Mouse (Mus musculus) olfactory bulb, adult 2 months (tissue): ENCODE results near the gene Crb3.

Experiments used
- CTCF ChIP-seq: fragments of 200-500 bp; IDR thresholded peaks from 2 replicates; pipeline ENCODE4 v1.5.1; 2012; ENCODE audit warnings: low read depth, mild to moderate bottlenecking, low read length, moderate library complexity; ENCODE audit not compliant: insufficient read depth
- POLR2A ChIP-seq: fragments of 200-500 bp; IDR thresholded peaks from 2 replicates; pipeline ENCODE4 v1.6.1; 2012; ENCODE audit warnings: mild to moderate bottlenecking, low read depth, low read length, moderate library complexity; ENCODE audit not compliant: insufficient read depth

- TF ChIP-seq POLR2A = no peak; the same call in 1 of the 2 replicates
- TF ChIP-seq CTCF = no peak
Observed at GRCm38 (mm10) chr17:57059486-57059977, 627 bp downstream of the Crb3 start, which contains the start of gene Slc25a23.
